Mouse (Mus musculus): ENCODE measurements around the gene Camta2. TPM values are rescaled to one million over a fixed set of nuclear protein-coding genes. Genes with fewer than 3 reads are reported as not detected.

Gene Camta2
- 48.8 and 53.2 TPM in 2 replicates for polyA plus RNA-seq (2012; rRNA removed)

DNA sequence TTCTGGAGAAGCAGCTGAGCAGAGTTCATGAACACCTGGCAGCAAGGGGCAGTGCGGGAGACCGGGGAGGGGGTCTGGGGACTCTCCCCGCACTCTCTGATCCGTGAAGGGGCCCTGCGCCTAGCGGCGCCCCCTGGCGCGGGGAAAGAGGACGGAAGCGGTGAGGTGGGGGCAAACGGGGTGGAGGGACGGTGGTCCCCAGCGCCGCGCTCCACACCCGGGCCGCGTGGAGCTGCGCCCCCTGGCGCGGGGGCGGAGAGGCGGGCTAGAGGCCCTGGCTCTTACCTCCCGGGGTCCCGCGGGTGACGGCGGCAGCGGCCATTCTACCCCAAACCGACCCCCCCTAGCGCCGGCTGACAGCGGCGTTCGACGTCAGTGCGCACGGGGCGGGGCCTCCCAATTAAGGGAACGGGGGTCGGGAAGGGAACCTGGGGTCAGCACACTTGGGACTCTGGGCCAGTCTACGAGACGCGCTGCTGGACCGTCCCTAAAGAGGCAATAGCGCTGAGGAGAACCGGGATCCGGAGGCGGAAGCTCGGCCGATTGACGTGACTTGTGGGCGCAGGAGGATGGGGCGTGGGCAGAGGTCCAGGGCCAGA lies at the start of gene Camta2:
TSS of gene Camta2 (minus strand) at position 505 of the 599 bp plus-strand sequence.
- no peak for DNase-seq (ENCODE audit: low read depth, low spot score)
- WGBS, result 1% methylated on average over 55 of the region's 55 CpGs

DNA sequence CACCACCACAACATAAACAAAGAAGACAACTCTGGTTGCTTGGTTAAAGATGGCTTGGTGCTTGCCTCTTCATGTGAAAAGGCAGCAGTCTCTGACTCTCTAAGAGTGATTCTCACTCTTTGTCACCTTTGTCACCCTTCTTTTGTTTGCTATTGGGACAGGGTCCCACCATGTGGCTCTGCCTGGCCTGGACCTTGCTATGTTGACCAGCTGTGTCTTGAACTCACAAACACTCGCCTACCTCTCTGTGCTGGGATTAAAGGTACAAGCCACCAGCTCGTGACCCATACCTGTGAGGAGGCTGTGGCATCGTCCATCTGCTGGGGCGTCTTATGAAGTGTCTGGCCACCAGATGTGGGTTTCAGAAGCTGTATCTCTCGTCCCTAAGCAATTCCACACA lies 45.4 kb upstream of the Camta2 start:
- DNase-seq (ENCODE audit: low read depth, low spot score), result no peak
- WGBS, result 72% methylated on average over 5 of the region's 5 CpGs

DNA sequence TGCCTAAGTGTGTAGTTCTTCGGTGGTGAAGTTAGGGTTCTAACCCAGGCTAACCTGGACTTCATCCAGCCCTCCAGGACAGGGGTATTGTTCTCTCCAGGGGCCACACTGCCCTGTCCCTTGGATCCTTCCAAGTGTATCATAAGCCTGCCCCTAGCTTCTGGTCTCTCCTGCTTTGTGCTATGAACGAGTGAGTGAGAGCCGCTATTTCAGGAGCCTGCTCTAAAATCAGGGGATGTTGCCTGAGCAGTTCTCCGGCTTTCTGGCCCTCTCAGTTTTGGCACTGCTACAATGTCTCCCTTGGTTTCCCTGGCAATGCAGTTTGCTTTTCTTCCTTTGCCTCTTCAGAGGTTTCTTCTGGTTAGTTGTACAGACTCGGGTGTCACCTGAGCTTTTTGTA lies 43.3 kb upstream of the Camta2 start:
- 19% methylated on average over 5 of the region's 5 CpGs for WGBS
- DNase-seq (ENCODE audit: low read depth, low spot score), result no peak

DNA sequence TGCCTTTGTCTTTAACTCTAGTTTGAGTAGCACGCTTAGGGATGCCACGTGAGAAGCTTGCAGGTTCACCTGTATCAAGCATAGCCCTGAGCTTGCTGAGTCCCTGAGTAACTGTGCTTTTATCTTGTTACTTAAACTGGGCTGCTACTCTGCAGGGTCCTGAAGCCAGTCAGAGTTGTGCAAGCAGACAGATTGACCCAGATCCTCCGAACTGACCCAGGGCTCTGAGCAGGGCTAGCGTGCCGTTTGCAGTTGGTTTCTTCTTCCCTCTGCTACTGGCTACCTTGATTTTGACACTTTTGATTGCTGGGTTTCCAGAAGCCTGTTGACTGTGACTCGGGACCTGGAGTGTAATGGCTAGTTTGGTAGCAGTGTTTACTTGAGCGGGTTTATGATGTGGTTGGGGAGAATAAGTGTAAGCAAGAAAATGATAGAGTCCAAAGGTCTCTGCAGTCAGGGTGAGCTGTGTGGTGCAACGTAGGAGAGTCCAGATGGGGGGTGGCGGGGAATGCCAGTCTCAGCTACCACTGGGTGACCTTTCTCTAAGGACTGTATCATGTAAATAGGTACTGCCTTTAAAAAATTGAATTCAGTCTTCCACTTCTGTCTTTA lies 42.6 kb upstream of the Camta2 start:
- no peak for DNase-seq (ENCODE audit: low read depth, low spot score)
- WGBS, result 23% methylated on average over 9 of the region's 9 CpGs

- 85% methylated on average over 5 of the region's 5 CpGs for WGBS
- no peak for DNase-seq (ENCODE audit: low read depth, low spot score)
These were observed 39.5 kb upstream of the Camta2 start for GRCm38 (mm10) chr11:70727385-70727784.

GRCm38 (mm10) chr11:70726585-70726984 lies 38.7 kb upstream of the Camta2 start:
- WGBS, result 73% methylated on average over 2 of the region's 2 CpGs
- no peak for DNase-seq (ENCODE audit: low read depth, low spot score)

DNA sequence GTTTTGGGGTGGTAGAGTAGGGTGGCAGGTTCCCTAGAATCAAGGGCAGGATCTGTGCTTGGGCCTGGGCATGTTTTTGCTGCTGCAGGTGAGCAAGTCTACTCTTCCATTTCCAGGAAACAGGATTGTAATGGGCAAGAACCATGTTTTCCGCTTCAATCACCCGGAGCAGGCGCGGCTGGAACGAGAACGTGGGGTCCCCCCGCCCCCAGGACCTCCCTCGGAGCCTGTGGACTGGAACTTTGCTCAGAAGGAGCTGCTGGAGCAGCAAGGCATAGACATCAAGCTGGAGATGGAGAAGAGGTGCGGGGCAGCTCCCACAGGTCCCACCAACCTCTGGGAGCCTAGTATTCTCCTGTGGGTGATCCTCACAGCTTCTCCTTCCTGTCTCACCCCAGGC lies 36.8 kb upstream of the Camta2 start:
- 92% methylated on average over 9 of the region's 9 CpGs for WGBS
- DNase-seq (ENCODE audit: low read depth, low spot score), result no peak

DNA sequence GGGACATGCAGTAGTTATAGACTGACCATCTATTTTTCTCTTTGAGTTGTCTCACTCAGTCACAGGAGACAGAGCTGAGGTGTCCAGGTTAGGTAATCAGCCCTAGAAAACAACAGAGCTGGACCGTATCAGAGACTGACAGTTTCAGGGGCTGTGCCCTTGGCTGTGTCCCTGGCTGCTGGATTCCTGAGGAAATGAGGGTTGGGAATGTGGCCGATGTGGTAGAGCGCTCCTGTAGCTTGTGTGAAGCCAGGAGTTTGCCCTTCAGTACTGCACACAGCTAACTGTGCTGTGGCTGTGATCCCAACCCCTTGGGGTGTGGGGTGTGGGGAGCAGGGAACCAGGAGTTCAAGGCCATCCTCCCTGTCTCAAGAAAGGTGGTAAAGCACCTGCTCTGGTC lies 33.2 kb upstream of the Camta2 start:
- WGBS, result 95% methylated on average over 3 of the region's 3 CpGs
- DNase-seq (ENCODE audit: low read depth, low spot score), result no peak

DNA sequence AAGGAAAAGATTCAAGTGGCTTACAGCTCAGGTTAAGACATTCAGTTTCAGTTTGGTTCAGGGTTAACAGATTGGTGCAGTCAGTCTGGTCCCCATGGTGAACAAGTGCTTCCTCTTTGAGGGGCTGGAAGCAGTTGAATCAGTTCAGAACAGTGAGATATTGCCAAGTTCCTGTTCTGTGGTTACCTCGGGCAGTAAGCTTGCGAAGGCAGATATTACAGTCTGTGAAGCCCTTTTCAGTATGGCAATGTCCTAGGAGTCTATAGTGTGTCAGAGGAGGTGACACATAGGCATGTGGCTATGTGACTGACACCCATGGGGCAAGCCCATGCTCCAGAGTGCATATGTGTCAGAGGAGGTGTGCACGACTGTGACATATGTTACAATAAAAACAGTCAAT lies 32.7 kb upstream of the Camta2 start:
- DNase-seq (ENCODE audit: low read depth, low spot score), result no peak
- 71% methylated on average over 3 of the region's 3 CpGs for WGBS

DNA sequence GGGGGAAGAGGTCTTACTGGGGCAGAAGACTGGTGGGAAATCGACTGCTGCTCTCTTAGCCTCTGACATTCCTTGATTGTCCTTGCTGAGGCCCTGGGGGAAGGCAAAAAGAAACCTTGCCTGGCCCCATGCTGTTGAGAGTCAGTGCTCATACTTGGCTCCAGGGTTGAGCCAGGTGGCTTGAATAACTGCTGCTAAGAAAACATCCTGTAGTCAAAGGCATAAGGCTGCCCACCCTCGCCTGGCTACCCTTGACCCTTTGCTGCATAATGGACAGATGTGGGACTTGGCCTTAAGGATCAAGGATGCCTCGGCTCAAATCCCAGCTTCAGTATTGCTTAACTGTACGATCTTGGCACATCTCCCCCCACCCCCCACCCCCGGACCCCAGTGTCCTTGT lies 30.6 kb upstream of the Camta2 start:
- 80% methylated on average over 5 of the region's 5 CpGs for WGBS
- DNase-seq (ENCODE audit: low read depth, low spot score), result no peak

GRCm38 (mm10) chr11:70715832-70716231 lies 27.9 kb upstream of the Camta2 start:
- 75% methylated on average over 6 of the region's 6 CpGs for WGBS
- DNase-seq (ENCODE audit: low read depth, low spot score), result no peak

GRCm38 (mm10) chr11:70713222-70713621 lies 25.3 kb upstream of the Camta2 start:
- no peak for DNase-seq (ENCODE audit: low read depth, low spot score)
- 74% methylated on average over 6 of the region's 6 CpGs for WGBS

DNA sequence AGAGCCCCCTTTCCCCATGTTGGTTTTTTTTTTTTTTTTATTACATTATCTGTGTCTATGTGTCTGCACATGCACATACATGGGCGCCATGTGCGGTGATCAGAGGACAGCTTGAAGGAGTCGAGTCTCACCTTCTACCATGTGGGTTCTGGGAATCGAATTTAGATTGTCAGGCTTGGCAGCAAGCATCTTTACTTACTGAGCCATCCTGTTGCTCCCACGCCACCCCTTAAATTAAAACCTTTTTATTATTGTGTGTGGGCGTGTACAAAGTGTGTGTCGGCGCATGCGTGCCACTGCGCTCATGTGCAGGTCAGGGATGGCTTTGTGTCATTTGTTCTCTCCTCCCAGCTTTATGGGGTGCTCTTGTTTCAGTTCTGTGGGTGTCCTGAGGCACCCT lies 23.1 kb upstream of the Camta2 start:
- 90% methylated on average over 10 of the region's 10 CpGs for WGBS
- DNase-seq (ENCODE audit: low read depth, low spot score), result no peak

DNA sequence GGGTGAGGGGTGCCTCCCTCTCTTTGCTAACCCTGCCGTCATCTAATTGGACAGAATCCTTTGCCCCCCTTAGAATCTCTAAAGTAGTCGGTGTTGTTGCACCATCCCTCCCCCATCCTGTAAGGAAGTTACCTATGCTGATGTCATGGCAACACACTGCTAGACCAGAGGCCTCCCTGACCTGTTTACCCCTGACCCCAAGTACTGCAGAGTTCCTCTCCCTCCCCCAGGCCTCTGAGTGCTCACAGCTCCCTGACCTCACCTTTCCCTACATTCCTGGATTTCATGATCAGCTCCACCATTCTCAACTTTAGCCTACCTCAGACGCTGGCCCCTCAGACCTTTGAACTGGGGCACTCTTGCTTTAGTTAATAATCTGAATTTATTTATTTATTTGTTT lies 18.2 kb upstream of the Camta2 start:
- DNase-seq (ENCODE audit: low read depth, low spot score), result no peak

DNA sequence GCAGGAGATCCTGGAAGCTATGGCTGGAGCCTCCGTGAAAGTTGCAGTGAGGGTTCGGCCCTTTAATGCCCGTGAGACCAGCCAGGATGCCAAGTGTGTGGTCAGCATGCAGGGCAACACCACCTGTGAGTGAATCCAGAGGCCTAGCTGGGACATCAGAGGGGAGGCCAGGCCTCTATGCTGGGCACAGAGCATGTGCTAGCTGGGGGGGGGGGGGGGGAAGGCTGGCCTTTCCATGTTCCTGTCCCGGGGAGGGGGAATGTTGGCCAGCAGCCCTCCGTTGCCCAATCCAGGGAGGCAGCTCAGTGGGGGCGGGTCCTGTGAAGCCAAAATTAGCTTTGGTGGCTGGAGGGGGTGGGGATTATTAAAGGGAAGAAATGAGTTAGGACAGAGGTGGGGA lies 14.9 kb upstream of the Camta2 start:
- no peak for DNase-seq (ENCODE audit: low read depth, low spot score)
- 71% methylated on average over 6 of the region's 6 CpGs for WGBS

More for the DNA sequence above, 18.2 kb upstream of the Camta2 start:
- WGBS, result 67% methylated on average over 3 of the region's 3 CpGs

GRCm38 (mm10) chr11:70701984-70702733 lies 14.3 kb upstream of the Camta2 start:
- DNase-seq (ENCODE audit: low read depth, low spot score), result no peak

DNA sequence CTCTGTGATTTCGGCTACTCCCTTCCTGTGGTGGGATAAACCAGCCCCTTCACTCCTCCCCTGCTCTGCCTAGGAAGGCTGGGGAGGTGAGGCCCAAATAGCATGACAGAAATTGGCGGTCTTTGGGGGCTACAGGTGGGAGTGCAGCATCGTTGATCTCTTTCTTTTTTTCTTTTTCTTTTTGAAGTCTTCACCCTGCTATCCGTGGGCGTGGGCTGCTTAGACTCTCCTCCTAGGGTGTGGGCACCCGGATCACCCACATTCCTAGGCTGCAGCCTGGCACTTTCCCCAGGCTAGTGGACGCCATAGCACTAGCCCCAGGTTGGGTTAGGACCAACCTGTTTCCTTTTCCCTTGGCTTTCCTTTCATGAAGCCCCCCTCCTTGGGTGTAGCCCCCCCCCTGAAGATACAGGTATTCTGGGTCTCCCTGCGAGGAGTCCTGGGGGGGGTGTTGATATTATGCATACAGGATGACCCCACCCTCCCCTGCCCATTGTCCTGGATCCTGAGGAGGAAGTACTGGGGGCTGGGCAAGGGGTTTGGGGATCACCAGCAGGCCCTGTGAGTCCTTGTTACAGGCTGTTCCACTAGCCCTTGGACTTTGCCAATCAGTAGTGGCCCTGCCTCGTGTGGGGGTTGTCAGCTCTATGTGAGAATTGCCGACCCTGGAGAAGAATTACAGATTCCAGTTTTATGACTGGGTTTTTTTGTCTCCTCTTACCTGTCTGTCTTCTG lies 13.5 kb upstream of the Camta2 start:
- WGBS, result 6% methylated on average over 10 of the region's 10 CpGs
- no peak for DNase-seq (ENCODE audit: low read depth, low spot score)

More at GRCm38 (mm10) chr11:70701984-70702733, 14.3 kb upstream of the Camta2 start:
- WGBS, result 71% methylated on average over 6 of the region's 6 CpGs

- WGBS, result under 1% methylated on average over 34 of the region's 34 CpGs
- no peak for DNase-seq (ENCODE audit: low read depth, low spot score)
These were observed 12.7 kb upstream of the Camta2 start for GRCm38 (mm10) chr11:70700613-70701012.

GRCm38 (mm10) chr11:70699722-70700556 lies 12.0 kb upstream of the Camta2 start, which contains the start of the genes Inca1 and Kif1c:
Gene Inca1, minus strand, starts transcription at chr11:70700155.
Gene Kif1c, plus strand, starts transcription at chr11:70700548.
- WGBS, result 1% methylated on average over 69 of the region's 69 CpGs
- no peak for DNase-seq (ENCODE audit: low read depth, low spot score)

Data from large intestine, adult 2 months (tissue).